Mouse (Mus musculus) stomach, postnatal 0 days (tissue): Measurements from ENCODE around the gene Gpr37l1. TPM values are rescaled to one million over a fixed set of nuclear protein-coding genes. Genes with fewer than 3 reads are reported as not detected.
A peak's percentile ranks its signal among the peaks of the same experiment; 100 is the strongest.
"Not testable (repeated sequence)": the region's sequence is repeated elsewhere in the genome, so short reads cannot be mapped to it uniquely, and the experiment has no call there.

Source experiments
- ATAC-seq: fragments of 200-750 bp; cut with Nextera tagmentation; 2 replicates; pipeline ENCODE4 v1.8.0; 2017; ENCODE audit not compliant: low FRiP score, low TSS enrichment
- DNase-seq: peaks from one replicate; pipeline ENCODE4 v3.0.0-alpha.2; 2016; ENCODE audit warnings: low spot score
- H3K27ac ChIP-seq: fragments of 300-500 bp; sonication (generic); replicated peaks from 2 replicates; pipeline ENCODE4 v1.5.1; 2014; ENCODE audit warnings: mild to moderate bottlenecking, control low read depth
- H3K27me3 ChIP-seq: fragments of 300-500 bp; sonication (generic); 2 replicates; pipeline ENCODE4 v1.6.1; 2014; ENCODE audit warnings: low read length; ENCODE audit not compliant: control insufficient read depth, insufficient read depth
- H3K36me3 ChIP-seq: fragments of 300-500 bp; sonication (generic); 2 replicates; pipeline ENCODE4 v1.6.1; 2014; ENCODE audit warnings: low read length, mixed read lengths; ENCODE audit not compliant: control insufficient read depth, insufficient read depth
- H3K4me1 ChIP-seq: fragments of 300-500 bp; sonication (generic); replicated peaks from 2 replicates; pipeline ENCODE4 v1.6.1; 2014; ENCODE audit warnings: antibody characterized with exemption; ENCODE audit not compliant: control insufficient read depth, insufficient read depth
- H3K4me2 ChIP-seq: fragments of 300-500 bp; sonication (generic); replicated peaks from 2 replicates; pipeline ENCODE4 v1.6.1; 2014; ENCODE audit warnings: low read depth, mild to moderate bottlenecking, control low read depth, moderate library complexity
- H3K4me3 ChIP-seq: fragments of 300-500 bp; sonication (generic); 2 replicates; pipeline ENCODE4 v1.5.1; 2014; ENCODE audit warnings: low read depth, low read length, control low read depth
- H3K9ac ChIP-seq: fragments of 300-500 bp; sonication (generic); 2 replicates; pipeline ENCODE4 v1.6.1; 2014; ENCODE audit warnings: mild to moderate bottlenecking, low read length, control low read depth, mixed read lengths
- H3K9me3 ChIP-seq: fragments of 300-500 bp; sonication (generic); 2 replicates; pipeline ENCODE4 v1.6.1; 2016; ENCODE audit warnings: low read length; ENCODE audit not compliant: control insufficient read depth
- CTCF ChIP-seq: IDR thresholded peaks from 2 replicates; pipeline ENCODE4 v1.5.1; 2016; ENCODE audit warnings: antibody characterized with exemption, low read depth, mild to moderate bottlenecking, moderate library complexity
- EP300 ChIP-seq: optimal IDR thresholded peaks from 2 replicates; pipeline ENCODE3; 2016; ENCODE audit warnings: antibody characterized with exemption
- WGBS: fragments of 180-500 bp; shearing (Covaris S2); extraction: QIAGEN DNeasy Blood & Tissue Kit; methylation state at CpG from one replicate; pipeline ENCODE4 v1.1.7; 2014; 5-methylcytosine and 5-hydroxymethylcytosine counted together
- polyA plus RNA-seq: library from polyadenylated mRNA; unstranded; fragments of >200 nt; fragmentation: Nextera tagmentation; extraction: Ambion mirVana; gene quantifications from 2 replicates; pipeline ENCODE4 v1.2.1, GENCODE M21; 2015

Gene Gpr37l1
- polyA plus RNA-seq, 1 experiment from 2014 or later: 3.1 TPM

DNA sequence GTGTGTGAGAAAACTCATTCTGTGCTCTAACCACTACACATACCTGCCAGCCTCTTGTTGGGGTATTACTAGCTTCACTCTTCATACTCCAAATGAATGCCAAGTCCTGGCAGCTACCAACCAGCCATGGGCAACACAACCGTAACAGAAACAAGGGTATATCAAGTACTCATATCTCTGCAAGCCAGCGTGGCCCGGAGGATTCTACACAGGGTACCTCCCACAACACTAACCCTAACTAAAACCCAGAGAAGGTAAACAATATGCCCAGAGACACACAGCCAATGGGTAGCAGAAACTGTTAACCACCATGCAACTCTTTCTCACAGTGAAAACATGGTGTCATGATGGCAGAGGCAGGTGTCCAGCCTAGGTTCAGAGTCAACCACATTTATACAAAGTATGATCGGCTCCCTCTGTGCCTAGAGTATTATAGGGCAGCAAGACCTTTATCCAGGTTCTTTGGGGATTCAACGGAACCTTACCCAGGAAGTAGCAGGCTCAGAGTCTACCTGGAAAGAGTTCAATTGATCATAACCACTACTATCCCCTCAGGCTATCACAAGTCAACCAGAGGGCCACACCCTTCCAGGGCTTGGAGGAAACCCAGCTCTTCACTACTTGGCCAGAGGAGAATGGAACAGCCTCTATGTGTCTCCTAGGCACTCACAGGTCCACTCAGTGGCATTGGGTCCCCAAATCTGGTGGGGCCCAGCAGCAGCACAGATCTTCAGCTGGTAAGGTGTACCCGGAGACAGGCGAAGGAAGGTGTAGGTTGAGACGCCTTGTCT, 42.7 kb downstream of the Gpr37l1 start:
- Histone ChIP-seq H3K27ac (no peak overlapping the region), H3K9ac (no peak overlapping the region), H3K9me3 (no peaks in the 10 kb centered on the region), H3K36me3 (no peaks in the 10 kb centered on the region), H3K4me2 (no peak overlapping the region), H3K27me3 (no peaks in the 10 kb centered on the region), H3K4me3 (no peak overlapping the region), H3K4me1 (peaks cover 2% of the 10 kb centered on the region; the same call in 1 of the 2 replicates)
- ATAC-seq (no peak), DNase-seq (no peak)
- TF ChIP-seq EP300 (no peak), CTCF (no peak)
- 88% methylated on average over 8 of the region's 8 CpGs for WGBS

DNA sequence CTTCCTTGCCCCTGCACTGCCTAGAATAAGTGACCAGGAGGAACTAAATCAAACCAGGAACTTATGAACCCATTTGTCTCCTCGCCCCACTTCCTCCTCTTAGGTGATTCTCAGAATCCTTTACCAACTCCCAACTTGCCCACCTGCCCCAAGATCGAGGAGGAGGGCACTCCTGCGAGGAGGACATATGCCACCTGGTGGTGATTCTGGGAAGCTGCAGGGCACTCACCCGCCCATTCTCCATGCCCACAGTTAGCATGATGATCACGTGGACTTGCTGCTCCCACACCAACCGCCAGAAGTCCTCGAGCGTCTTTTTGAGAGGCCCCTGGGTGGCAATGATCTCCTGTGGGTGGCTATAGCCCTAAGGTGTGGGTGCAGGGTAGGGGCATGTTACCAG, 54.8 kb downstream of the Gpr37l1 start:
- Histone ChIP-seq H3K27me3 (no peaks in the 10 kb centered on the region), H3K27ac (no peak overlapping the region), H3K36me3 (no peaks in the 10 kb centered on the region), H3K4me2 (no peak overlapping the region), H3K9ac (no peak overlapping the region), H3K9me3 (no peaks in the 10 kb centered on the region), H3K4me1 (no peaks in the 10 kb centered on the region), H3K4me3 (no peak overlapping the region)
- DNase-seq (peak; percentile 64), ATAC-seq (peak; percentile 39; the same call in 1 of the 2 replicates)
- WGBS: 5% methylated on average over 8 of the region's 8 CpGs
- TF ChIP-seq CTCF: peak; percentile 94
- TF ChIP-seq EP300: no peak

DNA sequence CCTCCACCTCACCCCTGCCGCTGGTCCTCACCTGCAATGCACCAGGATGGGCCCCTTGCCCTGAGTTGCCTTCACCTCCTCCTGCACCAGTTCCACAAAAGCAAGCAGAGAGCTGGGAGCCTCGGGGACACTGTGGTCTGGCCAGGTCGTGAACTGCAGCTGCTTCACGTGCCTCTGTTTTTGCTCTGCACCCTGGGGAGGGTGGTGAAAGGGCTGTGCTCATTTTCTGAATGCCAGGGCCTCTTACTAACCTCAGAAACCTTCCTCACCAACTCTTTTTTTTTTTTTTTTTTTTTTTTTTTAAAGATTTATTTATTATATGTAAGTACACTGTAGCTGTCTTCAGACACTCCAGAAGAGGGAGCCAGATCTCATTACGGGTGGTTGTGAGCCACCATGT, 56.2 kb downstream of the Gpr37l1 start:
- 58% methylated on average over 4 of the region's 5 CpGs for WGBS
- H3K9ac ChIP-seq, H3K27me3 ChIP-seq, H3K36me3 ChIP-seq, H3K27ac ChIP-seq, H3K4me1 ChIP-seq, ATAC-seq, H3K4me2 ChIP-seq, H3K9me3 ChIP-seq, H3K4me3 ChIP-seq, DNase-seq: not testable (repeated sequence)

Other genes with a start within 250 kb of the Gpr37l1 start
- 12.5 and 13.3 TPM in 2 replicates for gene Ppp1r12b, start 211.7 kb downstream of the Gpr37l1 start, polyA plus RNA-seq
- gene Ube2t, start 205.1 kb downstream of the Gpr37l1 start, polyA plus RNA-seq: 10.5 and 13.4 TPM in 2 replicates
- gene Lgr6, start 62.4 kb downstream of the Gpr37l1 start, polyA plus RNA-seq: 0.35 and 1.0 TPM in 2 replicates
- gene Ptpn7, start 35.0 kb downstream of the Gpr37l1 start, polyA plus RNA-seq: 0.32 and 0.46 TPM in 2 replicates
- 42.2 and 43.9 TPM in 2 replicates for gene Arl8a, start 20.9 kb downstream of the Gpr37l1 start, polyA plus RNA-seq
- 152 and 162 TPM in 2 replicates for gene Elf3, start 90.9 kb upstream of the Gpr37l1 start, polyA plus RNA-seq
- gene Rnpep, start 116.4 kb upstream of the Gpr37l1 start, polyA plus RNA-seq: 54.7 and 61.2 TPM in 2 replicates
- gene Timm17a, start 146.1 kb upstream of the Gpr37l1 start, polyA plus RNA-seq: 237 and 250 TPM in 2 replicates
- gene Lmod1, start 157.1 kb upstream of the Gpr37l1 start, polyA plus RNA-seq: 19.5 and 22.4 TPM in 2 replicates
- 23.2 and 25.0 TPM in 2 replicates for gene Shisa4, start 207.6 kb upstream of the Gpr37l1 start, polyA plus RNA-seq